Mouse (Mus musculus) midbrain, embryonic 15.5 days (tissue): ENCODE measurements at regions not wholly inside any gene's neighbourhood (a gene's known extent, or its start where the extent isn't known, plus 50 kb on each side); places are given as distances from the start of the nearest gene placed in this dataset.

Experiments used
- ATAC-seq: fragments of 200-750 bp; cut with Nextera tagmentation; replicated peaks from 2 replicates; pipeline ENCODE4 v1.8.0; 2017; ENCODE audit warnings: moderate TSS enrichment
- H3K27ac ChIP-seq: fragments of 300-500 bp; sonication (generic); 2 replicates; pipeline ENCODE4 v1.5.1; 2015; ENCODE audit warnings: mild to moderate bottlenecking, inconsistent platforms
- H3K27me3 ChIP-seq: fragments of 300-500 bp; sonication (generic); replicated peaks from 2 replicates; pipeline ENCODE4 v1.6.1; 2015; ENCODE audit warnings: inconsistent platforms
- H3K36me3 ChIP-seq: fragments of 300-500 bp; sonication (generic); replicated peaks from 2 replicates; pipeline ENCODE4 v1.6.1; 2015; ENCODE audit warnings: inconsistent platforms
- H3K4me1 ChIP-seq: fragments of 300-500 bp; sonication (generic); 2 replicates; pipeline ENCODE4 v1.6.1; 2015; ENCODE audit warnings: inconsistent platforms
- H3K4me2 ChIP-seq: fragments of 300-500 bp; sonication (generic); 2 replicates; pipeline ENCODE4 v1.6.1; 2015; ENCODE audit warnings: inconsistent platforms, mild to moderate bottlenecking, moderate library complexity
- H3K4me3 ChIP-seq: fragments of 300-500 bp; sonication (generic); 2 replicates; pipeline ENCODE4 v1.5.1; 2015; ENCODE audit warnings: mild to moderate bottlenecking, inconsistent platforms
- H3K9ac ChIP-seq: fragments of 300-500 bp; sonication (generic); 2 replicates; pipeline ENCODE4 v1.6.1; 2015; ENCODE audit warnings: mild to moderate bottlenecking, inconsistent platforms
- H3K9me3 ChIP-seq: fragments of 300-500 bp; sonication (generic); 2 replicates; pipeline ENCODE4 v1.6.1; 2016; ENCODE audit warnings: inconsistent platforms
- WGBS: fragments of 180-500 bp; shearing (Covaris S2); methylation state at CpG from one replicate; pipeline ENCODE4 v1.1.7; 2015; ENCODE audit warnings: mixed read lengths; 5-methylcytosine and 5-hydroxymethylcytosine counted together

- peak overlapping the region; percentile 89 for H3K9ac ChIP-seq
- H3K36me3 ChIP-seq: no peaks in the 10 kb centered on the region
- WGBS: 3% methylated on average over 9 of the region's 9 CpGs
- H3K9me3 ChIP-seq: no peaks in the 10 kb centered on the region
- peak overlapping the region; percentile 98 for H3K27ac ChIP-seq
- no peak for ATAC-seq
- H3K4me2 ChIP-seq: peak overlapping the region; percentile 33
- H3K4me3 ChIP-seq: peak overlapping the region; percentile 55
- H3K27me3 ChIP-seq: no peaks in the 10 kb centered on the region
- peaks cover 14% of the 10 kb centered on the region for H3K4me1 ChIP-seq
Measured at GRCm38 (mm10) chr9:41581741-41582140, 420.2 kb upstream of the Ubash3b start.

- Histone ChIP-seq H3K9me3 (no peaks in the 10 kb centered on the region), H3K36me3 (no peaks in the 10 kb centered on the region), H3K27me3 (no peaks in the 10 kb centered on the region), H3K4me1 (peaks cover 18% of the 10 kb centered on the region), H3K4me2 (peak overlapping the region; percentile 51), H3K9ac (peak overlapping the region; percentile 89), H3K27ac (peak overlapping the region; percentile 98), H3K4me3 (peak overlapping the region; percentile 55)
- under 1% methylated on average over 14 of the region's 14 CpGs for WGBS
- no peak for ATAC-seq
Measured at GRCm38 (mm10) chr9:41581152-41581551, 419.7 kb upstream of the Ubash3b start.

- Histone ChIP-seq H3K36me3 (no peaks in the 10 kb centered on the region), H3K4me2 (peak overlapping the region; percentile 51), H3K27ac (peak overlapping the region; percentile 98), H3K4me1 (peaks cover 23% of the 10 kb centered on the region), H3K9ac (peak overlapping the region; percentile 89), H3K4me3 (peak overlapping the region; percentile 55), H3K9me3 (no peaks in the 10 kb centered on the region), H3K27me3 (no peaks in the 10 kb centered on the region)
- under 1% methylated on average over 13 of the region's 13 CpGs for WGBS
- ATAC-seq: peak; percentile 50
Measured at GRCm38 (mm10) chr9:41580611-41581041, 419.1 kb upstream of the Ubash3b start.

- Histone ChIP-seq H3K36me3 (no peaks in the 10 kb centered on the region), H3K4me1 (peaks cover 23% of the 10 kb centered on the region), H3K27me3 (no peaks in the 10 kb centered on the region), H3K9ac (peak overlapping the region; percentile 89), H3K4me2 (peak overlapping the region; percentile 51), H3K9me3 (no peaks in the 10 kb centered on the region), H3K4me3 (peak overlapping the region; percentile 55), H3K27ac (peak overlapping the region; percentile 98)
- 0% methylated on average over 4 of the region's 4 CpGs for WGBS
- ATAC-seq: peak; percentile 30; the same call in 1 of the 2 replicates
Measured at GRCm38 (mm10) chr9:41580067-41580466, 418.6 kb upstream of the Ubash3b start.

GRCm38 (mm10) chr9:41579107-41580014 lies 417.9 kb upstream of the Ubash3b start:
- Histone ChIP-seq H3K4me2 (peak overlapping the region; percentile 51), H3K36me3 (no peaks in the 10 kb centered on the region), H3K27ac (peak overlapping the region; percentile 98), H3K9me3 (no peaks in the 10 kb centered on the region), H3K4me1 (peaks cover 23% of the 10 kb centered on the region), H3K9ac (peak overlapping the region; percentile 89), H3K4me3 (peak overlapping the region; percentile 55), H3K27me3 (no peaks in the 10 kb centered on the region)
- peak; percentile 80 for ATAC-seq
- WGBS: 5% methylated on average over 13 of the region's 13 CpGs

GRCm38 (mm10) chr9:41578221-41579106 lies 417.0 kb upstream of the Ubash3b start:
- H3K9me3 ChIP-seq: no peaks in the 10 kb centered on the region
- peak overlapping the region; percentile 55 for H3K4me3 ChIP-seq
- ATAC-seq: no peak
- H3K36me3 ChIP-seq: no peaks in the 10 kb centered on the region
- H3K9ac ChIP-seq: peak overlapping the region; percentile 89
- H3K27me3 ChIP-seq: no peaks in the 10 kb centered on the region
- peak overlapping the region; percentile 98 for H3K27ac ChIP-seq
- H3K4me2 ChIP-seq: peak overlapping the region; percentile 51
- 18% methylated on average over 14 of the region's 14 CpGs for WGBS
- peaks cover 23% of the 10 kb centered on the region for H3K4me1 ChIP-seq

- H3K4me1 ChIP-seq: peaks cover 23% of the 10 kb centered on the region
- H3K9ac ChIP-seq: peak overlapping the region; percentile 89; the same call in 1 of the 2 replicates
- whole genome bisulfite sequencing: 7% methylated on average over 1 of the region's 1 CpGs
- ATAC-seq: no peak
- H3K4me2 ChIP-seq: peak overlapping the region; percentile 51
- no peaks in the 10 kb centered on the region for H3K36me3 ChIP-seq
- peak overlapping the region; percentile 55 for H3K4me3 ChIP-seq
- peak overlapping the region; percentile 98 for H3K27ac ChIP-seq
- no peaks in the 10 kb centered on the region for H3K27me3 ChIP-seq
- H3K9me3 ChIP-seq: no peaks in the 10 kb centered on the region
Measured at GRCm38 (mm10) chr9:41577760-41578159, 416.3 kb upstream of the Ubash3b start.

- Histone ChIP-seq H3K4me1 (peaks cover 23% of the 10 kb centered on the region), H3K9me3 (no peaks in the 10 kb centered on the region), H3K27ac (peak overlapping the region; percentile 54), H3K4me3 (no peak overlapping the region), H3K9ac (no peak overlapping the region), H3K27me3 (no peaks in the 10 kb centered on the region), H3K4me2 (no peak overlapping the region; the same call in 1 of the 2 replicates), H3K36me3 (no peaks in the 10 kb centered on the region)
- 9% methylated on average over 5 of the region's 5 CpGs for WGBS
- ATAC-seq: no peak
Measured at GRCm38 (mm10) chr9:41575826-41576225, 414.3 kb upstream of the Ubash3b start.

- no peak for ATAC-seq
- H3K9ac ChIP-seq: no peak overlapping the region
- no peaks in the 10 kb centered on the region for H3K36me3 ChIP-seq
- no peak overlapping the region for H3K27ac ChIP-seq
- no peak overlapping the region for H3K4me2 ChIP-seq
- 84% methylated on average over 4 of the region's 4 CpGs for WGBS
- H3K4me3 ChIP-seq: no peak overlapping the region
- H3K27me3 ChIP-seq: no peaks in the 10 kb centered on the region
- H3K9me3 ChIP-seq: no peaks in the 10 kb centered on the region
- no peaks in the 10 kb centered on the region; the same call in 1 of the 2 replicates for H3K4me1 ChIP-seq
Measured at GRCm38 (mm10) chr9:41570262-41570661, 408.8 kb upstream of the Ubash3b start.

- Histone ChIP-seq H3K27ac (no peak overlapping the region), H3K4me1 (no peaks in the 10 kb centered on the region), H3K27me3 (no peaks in the 10 kb centered on the region), H3K4me3 (no peak overlapping the region), H3K4me2 (no peak overlapping the region), H3K36me3 (no peaks in the 10 kb centered on the region; the same call in 1 of the 2 replicates), H3K9me3 (no peaks in the 10 kb centered on the region), H3K9ac (no peak overlapping the region)
- ATAC-seq: no peak
- WGBS: 68% methylated on average over 5 of the region's 5 CpGs
Measured at GRCm38 (mm10) chr9:41566496-41566895, 405.0 kb upstream of the Ubash3b start.

- Histone ChIP-seq H3K27ac (no peak overlapping the region), H3K4me2 (no peak overlapping the region), H3K4me3 (no peak overlapping the region), H3K9ac (no peak overlapping the region), H3K36me3 (no peaks in the 10 kb centered on the region; the same call in 1 of the 2 replicates), H3K9me3 (no peaks in the 10 kb centered on the region), H3K27me3 (no peaks in the 10 kb centered on the region), H3K4me1 (no peaks in the 10 kb centered on the region)
- ATAC-seq: no peak
- WGBS: 70% methylated on average over 7 of the region's 7 CpGs
Measured at GRCm38 (mm10) chr9:41565784-41566183, 404.3 kb upstream of the Ubash3b start.

GRCm38 (mm10) chr9:41563376-41563775 lies 401.9 kb upstream of the Ubash3b start:
- no peak overlapping the region for H3K9ac ChIP-seq
- H3K4me2 ChIP-seq: no peak overlapping the region
- H3K4me1 ChIP-seq: no peaks in the 10 kb centered on the region
- no peaks in the 10 kb centered on the region; the same call in 1 of the 2 replicates for H3K36me3 ChIP-seq
- no peak for ATAC-seq
- WGBS: 86% methylated on average over 2 of the region's 2 CpGs
- H3K4me3 ChIP-seq: no peak overlapping the region
- no peaks in the 10 kb centered on the region for H3K9me3 ChIP-seq
- H3K27ac ChIP-seq: no peak overlapping the region
- H3K27me3 ChIP-seq: no peaks in the 10 kb centered on the region
